ENCODE assay signal across 9 mouse cellular contexts in the genomic region with DNA sequence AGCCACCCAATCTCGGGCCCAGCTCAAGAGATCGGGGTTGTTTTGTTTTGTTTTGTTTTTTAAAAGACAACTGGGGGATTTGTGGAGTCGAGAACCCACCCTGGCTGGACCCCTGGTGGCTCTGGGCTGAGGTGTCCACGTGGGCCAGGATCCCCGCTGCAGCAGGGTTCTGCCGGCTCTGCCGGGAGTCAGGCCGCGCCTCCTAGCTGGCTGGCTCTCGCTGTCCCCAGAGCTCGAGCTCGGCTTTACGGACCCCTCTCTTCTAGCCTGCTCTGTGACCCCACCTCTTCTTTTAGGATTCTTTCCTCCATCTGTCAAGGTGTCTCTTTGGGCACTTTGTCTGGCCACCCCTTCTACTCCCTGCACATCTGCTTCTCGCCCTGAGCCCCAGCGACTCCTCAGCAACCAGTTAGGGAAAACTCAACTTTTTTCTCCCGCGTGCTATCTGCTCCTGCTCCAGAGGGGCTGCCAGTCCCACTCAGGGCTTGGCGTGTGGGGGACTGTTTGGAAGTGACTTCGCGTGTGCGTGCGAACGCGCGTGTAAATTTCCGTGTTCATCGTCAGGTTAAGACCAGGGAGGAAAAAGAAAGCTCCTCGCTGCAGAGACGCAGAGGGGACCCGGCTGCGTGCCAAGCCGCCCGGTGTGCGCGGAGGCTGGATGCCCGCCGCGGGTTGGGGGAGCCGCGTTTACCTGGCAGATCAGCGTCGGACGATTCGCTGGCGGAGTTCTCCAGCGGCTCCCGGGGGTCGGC. TPM values are rescaled to one million over a fixed set of nuclear protein-coding genes. Genes with fewer than 3 reads are reported as not detected.
DNase-seq lines count a peak whose midpoint lies in the region; ATAC-seq lines count a peak whose summit lies in the region.
"Had no signal": no experiment of that assay in that cellular context is flagged by ENCODE, and none has a peak within 500 bp of the region (broad histone marks: within the 10 kb centered on the region; RNA-seq: fewer than 3 reads in every experiment).

No protein-coding gene starts in this region.

- peak; percentile 18 for DNase-seq in kidney, adult 18-20 months
- DNase-seq in kidney, adult 9 months, result no peak
- no peak for DNase-seq in embryonic facial prominence, embryonic 14.5 days (ENCODE audit: low spot score)
- peak; percentile 82 for DNase-seq in intestine, embryonic 14.5 days (ENCODE audit: low spot score)
- DNase-seq in neural tube, embryonic 11.5 days (ENCODE audit: low spot score), result peak; percentile 64
- DNase-seq in urinary bladder, postnatal 36 days (ENCODE audit: low spot score in 2 of 2), result no peak
- DNase-seq in ovary, postnatal 36 days (ENCODE audit: low spot score), result no peak
- DNase-seq in frontal cortex, postnatal 36 days (ENCODE audit: low spot score in 2 of 2), result no peak

- H3K27me3 ChIP-seq in embryonic facial prominence, embryonic 14.5 days (replicated peaks; ENCODE audit: control insufficient read depth, insufficient read depth, low read length), result peaks cover 91% of the 10 kb centered on the region
- H3K27me3 ChIP-seq in intestine, embryonic 14.5 days (replicated peaks; ENCODE audit: control insufficient read depth, insufficient read depth, low read length), result peaks cover 92% of the 10 kb centered on the region
- peaks cover 93% of the 10 kb centered on the region for H3K27me3 ChIP-seq in neural tube, embryonic 11.5 days (ENCODE audit: control insufficient read depth, insufficient read depth, low read length)

- H3K27ac ChIP-seq in embryonic facial prominence, embryonic 14.5 days (replicated peaks; ENCODE audit: low read depth, low read length), result peak overlapping the region; percentile 91
- peak overlapping the region; percentile 77 for H3K27ac ChIP-seq in intestine, embryonic 14.5 days (ENCODE audit: low read depth)
- no peak overlapping the region for H3K27ac ChIP-seq in neural tube, embryonic 11.5 days (ENCODE audit: low read depth, low read length)

- H3K36me3 ChIP-seq in embryonic facial prominence, embryonic 14.5 days (ENCODE audit: control insufficient read depth, insufficient read depth, low read length), result 0 out of 2 replicates have a peak, but pooled peaks cover 2% of the 10 kb centered on the region
- no peaks in the 10 kb centered on the region for H3K36me3 ChIP-seq in intestine, embryonic 14.5 days (ENCODE audit: control insufficient read depth, insufficient read depth, low read length)
- no peaks in the 10 kb centered on the region for H3K36me3 ChIP-seq in neural tube, embryonic 11.5 days (ENCODE audit: control insufficient read depth, insufficient read depth, low read length)

- peak overlapping the region; percentile 82 for H3K9ac ChIP-seq in embryonic facial prominence, embryonic 14.5 days (ENCODE audit: low read depth, low read length)
- H3K9ac ChIP-seq in intestine, embryonic 14.5 days (ENCODE audit: low read length), result peak overlapping the region; percentile 62
- H3K9ac ChIP-seq in neural tube, embryonic 11.5 days (ENCODE audit: low read length), result no peak overlapping the region; the same call in 1 of the 2 replicates

- peak overlapping the region; percentile 56 for H3K4me3 ChIP-seq in embryonic facial prominence, embryonic 14.5 days (ENCODE audit: low read depth, low read length)
- H3K4me3 ChIP-seq in intestine, embryonic 14.5 days (ENCODE audit: low read depth, low read length), result peak overlapping the region; percentile 45
- H3K4me3 ChIP-seq in neural tube, embryonic 11.5 days (ENCODE audit: low read depth, low read length), result peak overlapping the region; percentile 28; the same call in 1 of the 2 replicates
- H3K4me3 ChIP-seq: erythroblast, embryonic 14.5 days had no signal

- no peaks in the 10 kb centered on the region for H3K4me1 ChIP-seq in embryonic facial prominence, embryonic 14.5 days (ENCODE audit: control insufficient read depth, insufficient read depth, low read length)
- H3K4me1 ChIP-seq in intestine, embryonic 14.5 days (replicated peaks; ENCODE audit: control insufficient read depth, insufficient read depth, low read length), result 0 out of 2 replicates have a peak, but pooled peaks cover 5% of the 10 kb centered on the region
- peaks cover 8% of the 10 kb centered on the region; the same call in 1 of the 2 replicates for H3K4me1 ChIP-seq in neural tube, embryonic 11.5 days (ENCODE audit: control insufficient read depth, insufficient read depth, low read length)

- H3K9me3 ChIP-seq in embryonic facial prominence, embryonic 14.5 days (ENCODE audit: control insufficient read depth, low read length), result no peaks in the 10 kb centered on the region
- no peaks in the 10 kb centered on the region for H3K9me3 ChIP-seq in intestine, embryonic 14.5 days (ENCODE audit: control insufficient read depth, low read length)
- no peaks in the 10 kb centered on the region for H3K9me3 ChIP-seq in neural tube, embryonic 11.5 days (ENCODE audit: control insufficient read depth, low read length)

- under 1% methylated on average over 37 of the region's 48 CpGs for WGBS in embryonic facial prominence, embryonic 14.5 days
- WGBS in intestine, embryonic 14.5 days, result under 1% methylated on average over 47 of the region's 48 CpGs
- under 1% methylated on average over 48 of the region's 48 CpGs for WGBS in neural tube, embryonic 11.5 days

- ATAC-seq in embryonic facial prominence, embryonic 14.5 days (ENCODE audit: low read depth), result no peak
- no peak for ATAC-seq in intestine, embryonic 14.5 days (replicated peaks; ENCODE audit: low FRiP score, low TSS enrichment, low read depth)
- no peak for ATAC-seq in neural tube, embryonic 11.5 days (ENCODE audit: insufficient read depth, low FRiP score, low TSS enrichment)

- peak overlapping the region; percentile 57 for H3K4me2 ChIP-seq in embryonic facial prominence, embryonic 14.5 days (ENCODE audit: low read depth, low read length)
- H3K4me2 ChIP-seq in intestine, embryonic 14.5 days (ENCODE audit: low read length), result peak overlapping the region; percentile 41
- H3K4me2 ChIP-seq in neural tube, embryonic 11.5 days (ENCODE audit: low read depth), result peak overlapping the region; percentile 27; the same call in 1 of the 2 replicates

RNA-seq across cellular contexts. Expression of a gene that starts 5.7 kb away (rescaled TPM):
- 39.7 and 44.9 TPM in 2 replicates for polyA plus RNA-seq in embryonic facial prominence, embryonic 14.5 days (2014; fragmentation: Nextera tagmentation; extraction: Ambion mirVana)
- polyA plus RNA-seq in intestine, embryonic 14.5 days (2014; fragmentation: Nextera tagmentation; extraction: Ambion mirVana), result 20.3 and 22.2 TPM in 2 replicates
- polyA plus RNA-seq in neural tube, embryonic 11.5 days (2014; fragmentation: Nextera tagmentation; extraction: Ambion mirVana), result 2.6 and 5.2 TPM in 2 replicates

RNA-seq across cellular contexts. Expression of a gene that starts 45.9 kb away (rescaled TPM):
- not detected in 2 replicates for polyA plus RNA-seq in embryonic facial prominence, embryonic 14.5 days (2014; fragmentation: Nextera tagmentation; extraction: Ambion mirVana)
- polyA plus RNA-seq in intestine, embryonic 14.5 days (2014; fragmentation: Nextera tagmentation; extraction: Ambion mirVana), result 0.23 TPM in 1 of 2 replicates, not detected in the other
- not detected in 2 replicates for polyA plus RNA-seq in neural tube, embryonic 11.5 days (2014; fragmentation: Nextera tagmentation; extraction: Ambion mirVana)
- polyA plus RNA-seq: erythroblast, embryonic 14.5 days had no signal

Comparison
In these comparisons a context has a peak if more than half of its experiments do, and no peak if none do; other contexts are left out.
1. DNase-seq: peak in kidney, adult 18-20 months (single experiment), intestine, embryonic 14.5 days (single experiment) and neural tube, embryonic 11.5 days (single experiment); none in kidney, adult 9 months (single experiment), embryonic facial prominence, embryonic 14.5 days (single experiment), urinary bladder, postnatal 36 days (0 of 2), ovary, postnatal 36 days (single experiment) and frontal cortex, postnatal 36 days (0 of 2).
2. Peak in every context shown above with its lines, with median percentiles within 50 percentile points of each other: H3K4me2 ChIP-seq and H3K4me3 ChIP-seq.